Comparison of ENCODE assay signal across 24 mouse cellular contexts in genomic region chr12:56004479-56004878, GRCm38 (mm10).
DNase-seq lines count a peak whose midpoint lies in the region; ATAC-seq and TF ChIP-seq lines count a peak whose summit lies in the region.
"Had no signal": no experiment of that assay in that cellular context is flagged by ENCODE, and none has a peak within 500 bp of the region (broad histone marks: within the 10 kb centered on the region; RNA-seq: fewer than 3 reads in every experiment).

No protein-coding gene starts in this region.

- H3K9me3 ChIP-seq in midbrain, embryonic 12.5 days: no peaks in the 10 kb centered on the region
- no peaks in the 10 kb centered on the region for H3K9me3 ChIP-seq in midbrain, embryonic 14.5 days (ENCODE audit: control insufficient read depth, low read length)
- H3K9me3 ChIP-seq in forebrain, embryonic 12.5 days: no peaks in the 10 kb centered on the region
- H3K9me3 ChIP-seq in neural tube, embryonic 13.5 days: no peaks in the 10 kb centered on the region
- H3K9me3 ChIP-seq: heart, embryonic 15.5 days; kidney, embryonic 15.5 days; limb, embryonic 13.5 days; liver, embryonic 13.5 days had no signal

- DNase-seq in midbrain, embryonic 14.5 days: no peak
- peak; percentile 94 for DNase-seq in brain, embryonic 14.5 days (ENCODE audit: low read depth)
- DNase-seq in heart, postnatal 14 days: no peak
- DNase-seq in kidney, postnatal 14 days: no peak
- no peak for DNase-seq in gastrocnemius, postnatal 25 days
- DNase-seq: adrenal gland, adult 8-10 months; cerebellum, adult 11 months; cerebellum, postnatal 36 days; gastrocnemius, postnatal 10 days; heart, adult 2 months; layer of hippocampus, postnatal 36 days; liver, embryonic 13.5 days; lung, embryonic 14.5 days; lung, postnatal 36 days; right cerebral cortex, postnatal 14 days; thymus, adult 2 months had no signal

- intact Hi-C loops in heart, postnatal 14 days (cut with DNase I): no loop called here

- no peak for TF ChIP-seq CTCF in brain, embryonic 14.5 days (IDR thresholded peaks at IDR 0.05; ENCODE audit: borderline replicate concordance, extremely low read depth, insufficient read depth, insufficient read length)

- 19% methylated on average over 4 of the region's 4 CpGs for WGBS in midbrain, embryonic 12.5 days
- WGBS in midbrain, embryonic 14.5 days: 13% methylated on average over 4 of the region's 4 CpGs
- 10% methylated on average over 4 of the region's 4 CpGs for WGBS in forebrain, embryonic 12.5 days
- 11% methylated on average over 4 of the region's 4 CpGs for WGBS in neural tube, embryonic 13.5 days

- peak; percentile 64 for ATAC-seq in midbrain, embryonic 12.5 days (ENCODE audit: low FRiP score, low read depth)
- no peak; the same call in 1 of the 2 replicates for ATAC-seq in midbrain, embryonic 14.5 days (ENCODE audit: low FRiP score, low TSS enrichment)
- peak; percentile 87 for ATAC-seq in forebrain, embryonic 12.5 days (ENCODE audit: low FRiP score)
- no peak for ATAC-seq in neural tube, embryonic 13.5 days (ENCODE audit: low read depth)
- ATAC-seq: intestine, postnatal 0 days had no signal

- H3K27me3 ChIP-seq in midbrain, embryonic 12.5 days: no peaks in the 10 kb centered on the region
- H3K27me3 ChIP-seq in midbrain, embryonic 14.5 days (ENCODE audit: control insufficient read depth, insufficient read depth, low read length): no peaks in the 10 kb centered on the region
- peaks cover 60% of the 10 kb centered on the region for H3K27me3 ChIP-seq in forebrain, embryonic 12.5 days
- H3K27me3 ChIP-seq in neural tube, embryonic 13.5 days: no peaks in the 10 kb centered on the region
- H3K27me3 ChIP-seq: heart, embryonic 15.5 days; kidney, embryonic 15.5 days; limb, embryonic 13.5 days; liver, embryonic 13.5 days had no signal

- TF ChIP-seq POLR2A in brain, embryonic 14.5 days (IDR thresholded peaks at IDR 0.05; ENCODE audit: borderline replicate concordance, extremely low read depth, insufficient read depth, insufficient read length, poor library complexity, severe bottlenecking): no peak

- H3K4me2 ChIP-seq in midbrain, embryonic 12.5 days (replicated peaks): no peak overlapping the region
- no peak overlapping the region for H3K4me2 ChIP-seq in midbrain, embryonic 14.5 days (ENCODE audit: low read length)
- H3K4me2 ChIP-seq in forebrain, embryonic 12.5 days: no peak overlapping the region
- no peak overlapping the region for H3K4me2 ChIP-seq in neural tube, embryonic 13.5 days
- H3K4me2 ChIP-seq: heart, embryonic 15.5 days; kidney, embryonic 15.5 days; limb, embryonic 13.5 days; liver, embryonic 13.5 days; lung, embryonic 14.5 days had no signal

- peaks cover 17% of the 10 kb centered on the region for H3K4me1 ChIP-seq in midbrain, embryonic 12.5 days
- peaks cover 15% of the 10 kb centered on the region for H3K4me1 ChIP-seq in midbrain, embryonic 14.5 days (ENCODE audit: control insufficient read depth, insufficient read depth, low read length)
- H3K4me1 ChIP-seq in forebrain, embryonic 12.5 days: peaks cover 16% of the 10 kb centered on the region
- H3K4me1 ChIP-seq in neural tube, embryonic 13.5 days (replicated peaks): peaks cover 20% of the 10 kb centered on the region
- H3K4me1 ChIP-seq: heart, embryonic 15.5 days; kidney, embryonic 15.5 days; limb, embryonic 13.5 days; liver, embryonic 13.5 days had no signal

- H3K9ac ChIP-seq in midbrain, embryonic 12.5 days (replicated peaks): no peak overlapping the region
- no peak overlapping the region for H3K9ac ChIP-seq in midbrain, embryonic 14.5 days (replicated peaks; ENCODE audit: low read length)
- H3K9ac ChIP-seq in forebrain, embryonic 12.5 days: no peak overlapping the region
- H3K9ac ChIP-seq in neural tube, embryonic 13.5 days: no peak overlapping the region
- H3K9ac ChIP-seq: heart, embryonic 15.5 days; kidney, embryonic 15.5 days; limb, embryonic 13.5 days; liver, embryonic 13.5 days; lung, embryonic 14.5 days had no signal

- no peaks in the 10 kb centered on the region for H3K36me3 ChIP-seq in midbrain, embryonic 12.5 days
- H3K36me3 ChIP-seq in midbrain, embryonic 14.5 days (ENCODE audit: control insufficient read depth, insufficient read depth, low read length): no peaks in the 10 kb centered on the region
- H3K36me3 ChIP-seq in forebrain, embryonic 12.5 days (replicated peaks): no peaks in the 10 kb centered on the region
- no peaks in the 10 kb centered on the region for H3K36me3 ChIP-seq in neural tube, embryonic 13.5 days
- H3K36me3 ChIP-seq: heart, embryonic 15.5 days; kidney, embryonic 15.5 days; limb, embryonic 13.5 days; liver, embryonic 13.5 days had no signal

- H3K27ac ChIP-seq in midbrain, embryonic 12.5 days (replicated peaks): 0 out of 2 replicates have a peak overlapping the region, but pooled peaks have one; percentile 17
- H3K27ac ChIP-seq in midbrain, embryonic 14.5 days (replicated peaks; ENCODE audit: low read depth, low read length): no peak overlapping the region
- no peak overlapping the region for H3K27ac ChIP-seq in forebrain, embryonic 12.5 days
- 0 out of 2 replicates have a peak overlapping the region, but pooled peaks have one; percentile 25 for H3K27ac ChIP-seq in neural tube, embryonic 13.5 days (replicated peaks)
- H3K27ac ChIP-seq: heart, adult 2 months; heart, embryonic 15.5 days; kidney, embryonic 15.5 days; limb, embryonic 13.5 days; liver, embryonic 13.5 days had no signal

- H3K4me3 ChIP-seq in midbrain, embryonic 12.5 days: no peak overlapping the region
- no peak overlapping the region for H3K4me3 ChIP-seq in midbrain, embryonic 14.5 days (replicated peaks; ENCODE audit: low read depth, low read length)
- no peak overlapping the region for H3K4me3 ChIP-seq in forebrain, embryonic 12.5 days (replicated peaks)
- no peak overlapping the region for H3K4me3 ChIP-seq in neural tube, embryonic 13.5 days
- H3K4me3 ChIP-seq: erythroblast, embryonic 14.5 days; heart, adult 2 months; heart, embryonic 15.5 days; kidney, embryonic 15.5 days; limb, embryonic 13.5 days; liver, embryonic 13.5 days had no signal

Comparison
In these comparisons a context has a peak if more than half of its experiments do, and no peak if none do; other contexts are left out.
1. ATAC-seq: peak in midbrain, embryonic 12.5 days (single experiment) and forebrain, embryonic 12.5 days (single experiment); none in midbrain, embryonic 14.5 days (single experiment) and neural tube, embryonic 13.5 days (single experiment).
2. H3K27ac ChIP-seq: peak in midbrain, embryonic 12.5 days (single experiment) and neural tube, embryonic 13.5 days (single experiment); none in midbrain, embryonic 14.5 days (single experiment) and forebrain, embryonic 12.5 days (single experiment).